Mouse (Mus musculus) liver, embryonic 14.5 days (tissue): ENCODE measurements around the gene Scgn. TPM values are rescaled to one million over a fixed set of nuclear protein-coding genes. Genes with fewer than 3 reads are reported as not detected.

Experiments used
- ATAC-seq: fragments of 200-750 bp; cut with Nextera tagmentation; 2 replicates; pipeline ENCODE4 v1.8.0; 2017; ENCODE audit warnings: moderate number of reproducible peaks, mild to moderate bottlenecking, moderate library complexity; ENCODE audit not compliant: insufficient read depth
- DNase-seq, 3 experiments: peaks; one replicate each; pipeline ENCODE4 v3.0.0-alpha.2; 2012 to 2013; ENCODE audit warnings: low read depth in 3 of 3, low spot score in 3 of 3
- H3K27ac ChIP-seq: fragments of 300-500 bp; sonication (generic); 2 replicates; pipeline ENCODE4 v1.5.1; 2014; ENCODE audit warnings: moderate library complexity, mild to moderate bottlenecking, control low read depth, inconsistent platforms
- H3K27me3 ChIP-seq: fragments of 300-500 bp; sonication (generic); 2 replicates; pipeline ENCODE4 v1.6.1; 2014; ENCODE audit warnings: mild to moderate bottlenecking, low read length, moderate library complexity; ENCODE audit not compliant: control insufficient read depth, insufficient read depth
- H3K36me3 ChIP-seq: fragments of 300-500 bp; sonication (generic); replicated peaks from 2 replicates; pipeline ENCODE4 v1.6.1; 2014; ENCODE audit warnings: low read depth; ENCODE audit not compliant: control insufficient read depth, insufficient read depth
- H3K4me1 ChIP-seq, 2 experiments: fragments of 200-500 bp in 1 of 2; fragments of 300-500 bp in 1 of 2; sonication (generic) in 1 of 2; replicated peaks; 2 replicates each; pipeline ENCODE4 v1.6.1; 2012 to 2014; ENCODE audit warnings: antibody characterized with exemption in 1 of 2, inconsistent platforms in 1 of 2, low read length in 1 of 2; ENCODE audit not compliant: control insufficient read depth in 2 of 2, insufficient read depth in 2 of 2
- H3K4me2 ChIP-seq: fragments of 300-500 bp; sonication (generic); 2 replicates; pipeline ENCODE4 v1.6.1; 2014; ENCODE audit warnings: low read depth, mild to moderate bottlenecking, control low read depth, moderate library complexity
- H3K4me3 ChIP-seq, 2 experiments: fragments of 200-500 bp in 1 of 2; fragments of 300-500 bp in 1 of 2; sonication (generic) in 1 of 2; 2 replicates each; pipeline ENCODE4 v1.5.1; 2012 to 2014; ENCODE audit warnings: low read depth in 2 of 2, low read length in 2 of 2, mild to moderate bottlenecking in 2 of 2, control low read depth in 1 of 2, inconsistent platforms in 1 of 2, moderate library complexity in 1 of 2; ENCODE audit not compliant: insufficient read depth in 1 of 2
- H3K9ac ChIP-seq: fragments of 300-500 bp; sonication (generic); replicated peaks from 2 replicates; pipeline ENCODE4 v1.6.1; 2014; ENCODE audit warnings: mild to moderate bottlenecking, control low read depth, moderate library complexity
- H3K9me3 ChIP-seq: fragments of 300-500 bp; sonication (generic); 2 replicates; pipeline ENCODE4 v1.6.1; 2016; ENCODE audit warnings: low read length, mixed read lengths; ENCODE audit not compliant: control insufficient read depth
- CTCF ChIP-seq: IDR thresholded peaks from 2 replicates; pipeline ENCODE4 v1.5.1; 2016; ENCODE audit warnings: antibody characterized with exemption, low read depth, control low read depth
- EP300 ChIP-seq: IDR thresholded peaks from 2 replicates; pipeline ENCODE4 v1.6.1; 2016; ENCODE audit warnings: antibody characterized with exemption, low read depth
- WGBS: fragments of 180-500 bp; shearing (Covaris S2); extraction: QIAGEN DNeasy Blood & Tissue Kit; methylation state at CpG from one replicate; pipeline ENCODE4 v1.1.7; 2014; ENCODE audit not compliant: insufficient replicate concordance; 5-methylcytosine and 5-hydroxymethylcytosine counted together
- polyA plus RNA-seq, 2 experiments: library from polyadenylated mRNA; depleted of rRNA in 1 of 2; stranded (reverse) in 1 of 2; unstranded in 1 of 2; fragments of >200 nt; fragmentation: Nextera tagmentation in 1 of 2; extraction: Ambion mirVana in 1 of 2; gene quantifications; 2 replicates each; pipeline versions ENCODE4 v1.2.1 to v1.2.3; 2012 to 2014

The Scgn gene
- polyA plus RNA-seq, 2 experiments = not detected

- H3K4me3 ChIP-seq = no peak overlapping the region
- H3K27me3 ChIP-seq = no peaks in the 10 kb centered on the region
- TF ChIP-seq EP300 (no peak), CTCF (peak; percentile 31)
- no peak overlapping the region for H3K9ac ChIP-seq
- no peak for ATAC-seq
- no peaks in the 10 kb centered on the region for H3K4me1 ChIP-seq
- WGBS = 58% methylated on average over 2 of the region's 2 CpGs
- no peaks in the 10 kb centered on the region for H3K36me3 ChIP-seq
- DNase-seq = no peak
- H3K27ac ChIP-seq = no peak overlapping the region
- H3K4me2 ChIP-seq = no peak overlapping the region
- no peaks in the 10 kb centered on the region for H3K9me3 ChIP-seq
These were observed 48.2 kb downstream of the Scgn start for GRCm38 (mm10) chr13:23942861-23943260.

GRCm38 (mm10) chr13:23940291-23940690 lies 50.7 kb downstream of the Scgn start:
- TF ChIP-seq CTCF (no peak), EP300 (no peak)
- Histone ChIP-seq H3K27ac (no peak overlapping the region), H3K9me3 (no peaks in the 10 kb centered on the region), H3K4me1 (no peaks in the 10 kb centered on the region), H3K36me3 (no peaks in the 10 kb centered on the region), H3K4me3 (no peak overlapping the region), H3K27me3 (no peaks in the 10 kb centered on the region), H3K9ac (no peak overlapping the region), H3K4me2 (no peak overlapping the region)
- WGBS = 60% methylated on average over 6 of the region's 6 CpGs
- DNase-seq = no peak
- no peak for ATAC-seq

- Histone ChIP-seq H3K36me3 (no peaks in the 10 kb centered on the region), H3K4me3 (no peak overlapping the region), H3K9me3 (no peaks in the 10 kb centered on the region), H3K27me3 (no peaks in the 10 kb centered on the region), H3K4me2 (no peak overlapping the region), H3K4me1 (no peaks in the 10 kb centered on the region), H3K27ac (no peak overlapping the region), H3K9ac (no peak overlapping the region)
- no peak for ATAC-seq
- no peak for DNase-seq
- no peak for TF ChIP-seq EP300
- TF ChIP-seq CTCF = no peak
- 71% methylated on average over 1 of the region's 1 CpGs for WGBS
These were observed 52.3 kb downstream of the Scgn start for GRCm38 (mm10) chr13:23938699-23939098.

- H3K27ac ChIP-seq = no peak within 1 kb of the TSS
- no peaks in the 10 kb centered on the region for H3K27me3 ChIP-seq
- ATAC-seq (no peak), DNase-seq (no peak)
- TF ChIP-seq EP300 = no peak
- TF ChIP-seq CTCF = no peak
- no peak within 1 kb of the TSS for H3K4me3 ChIP-seq
- no peaks in the 10 kb centered on the region for H3K9me3 ChIP-seq
- no peaks in the 10 kb centered on the region for H3K36me3 ChIP-seq
- no peak within 1 kb of the TSS for H3K9ac ChIP-seq
- H3K4me1 ChIP-seq = no peaks in the 10 kb centered on the region
- no peak within 1 kb of the TSS for H3K4me2 ChIP-seq
- whole genome bisulfite sequencing = 78% methylated on average over 10 of the region's 10 CpGs
These were observed 56.8 kb downstream of the Scgn start, which contains the start of gene Hist1h2aa for GRCm38 (mm10) chr13:23934211-23934520. TSS of gene Hist1h2aa (plus strand) at chr13:23934462.

DNA sequence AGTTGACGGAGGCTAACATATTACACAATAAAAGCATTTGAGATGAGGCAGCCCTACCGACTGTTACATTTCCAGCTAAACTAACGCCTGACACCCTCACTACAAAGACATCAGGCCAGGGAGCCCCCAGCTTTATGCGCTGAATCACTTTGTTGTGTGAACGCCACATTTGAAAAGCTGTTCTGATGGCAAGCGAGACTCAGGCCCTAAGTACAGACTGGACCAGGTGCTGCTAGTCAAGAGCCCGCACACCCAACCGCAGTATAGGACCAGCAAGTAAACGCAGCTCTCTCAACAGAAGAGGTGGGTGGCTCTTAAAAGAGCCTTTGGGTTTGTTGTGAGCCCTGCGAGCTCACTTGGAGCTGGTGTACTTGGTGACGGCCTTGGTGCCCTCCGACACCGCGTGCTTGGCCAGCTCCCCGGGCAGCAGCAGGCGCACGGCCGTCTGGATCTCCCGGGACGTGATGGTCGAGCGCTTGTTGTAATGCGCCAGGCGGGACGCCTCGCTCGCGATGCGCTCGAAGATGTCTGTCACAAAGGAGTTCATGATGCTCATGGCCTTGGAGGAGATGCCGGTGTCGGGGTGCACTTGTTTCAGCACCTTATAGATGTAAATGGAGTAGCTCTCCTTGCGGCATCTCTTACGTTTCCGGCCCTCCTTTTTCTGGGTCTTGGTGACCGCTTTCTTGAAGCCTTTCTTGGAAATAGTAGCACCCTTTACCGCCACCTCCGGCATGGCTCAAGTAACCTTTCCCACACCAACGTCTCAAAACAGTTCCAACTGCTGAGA lies 57.4 kb downstream of the Scgn start, which contains the start of gene Hist1h2ba:
TSS of gene Hist1h2ba (minus strand) at position 736 of the 790 bp plus-strand sequence.
- Histone ChIP-seq H3K36me3 (no peaks in the 10 kb centered on the region), H3K9ac (no peak within 1 kb of the TSS), H3K4me2 (no peak within 1 kb of the TSS), H3K9me3 (no peaks in the 10 kb centered on the region), H3K4me1 (no peaks in the 10 kb centered on the region), H3K27me3 (no peaks in the 10 kb centered on the region), H3K4me3 (no peak within 1 kb of the TSS), H3K27ac (no peak within 1 kb of the TSS)
- 81% methylated on average over 34 of the region's 39 CpGs for WGBS
- ATAC-seq = no peak
- peak in 1 of 3 experiments; percentile 17 for DNase-seq
- TF ChIP-seq CTCF (no peak), EP300 (no peak)
